Mouse (Mus musculus) CH12.LX (cell line): ENCODE measurements at regions not wholly inside any gene's neighbourhood (a gene's known extent, or its start where the extent isn't known, plus 50 kb on each side); places are given as distances from the start of the nearest gene placed in this dataset.

Experiments used
- DNase-seq: peaks from one replicate; pipeline ENCODE4 v3.0.0-alpha.2; 2013; ENCODE audit errors: extremely low read depth
- H3K27ac ChIP-seq: 2 replicates; pipeline ENCODE4 v1.5.1; 2012; ENCODE audit warnings: low read depth, mild to moderate bottlenecking, control low read depth, moderate library complexity; ENCODE audit not compliant: insufficient read depth
- H3K27me3 ChIP-seq: replicated peaks from 2 replicates; pipeline ENCODE3; 2012; ENCODE audit warnings: inconsistent platforms
- H3K36me3 ChIP-seq, 2 experiments: replicated peaks in 1 of 2; 2 replicates each; pipeline versions ENCODE3 to v1.6.1; 2012; ENCODE audit warnings: inconsistent platforms in 1 of 2, low read length in 1 of 2, mild to moderate bottlenecking in 1 of 2, mixed read lengths in 1 of 2, moderate library complexity in 1 of 2; ENCODE audit not compliant: control insufficient read depth in 1 of 2, insufficient read depth in 1 of 2
- H3K4me1 ChIP-seq, 2 experiments: 2 replicates each; pipeline ENCODE4 v1.6.1; 2012; ENCODE audit warnings: inconsistent platforms in 1 of 2, moderate library complexity in 1 of 2; ENCODE audit not compliant: insufficient read depth in 2 of 2, control insufficient read depth in 1 of 2
- H3K4me2 ChIP-seq: 2 replicates; pipeline ENCODE4 v1.6.1; 2012; ENCODE audit warnings: low read depth, mild to moderate bottlenecking, control low read depth; ENCODE audit not compliant: poor library complexity, insufficient read depth, severe bottlenecking
- H3K4me3 ChIP-seq, 3 experiments: fragments of 150-350 bp in 1 of 3; sonication (generic) in 1 of 3; replicated peaks in 1 of 3; 2 replicates each; pipeline versions ENCODE3 to v1.5.1; 2011 to 2012; ENCODE audit warnings: low read depth in 2 of 3, low read length in 2 of 3, mild to moderate bottlenecking in 2 of 3, moderate library complexity in 2 of 3, control low read depth in 1 of 3, improper control_type of control experiment in 1 of 3, inconsistent platforms in 1 of 3, mixed read lengths in 1 of 3; ENCODE audit not compliant: poor library complexity in 1 of 3
- H3K79me2 ChIP-seq: replicated peaks from 2 replicates; pipeline ENCODE4 v1.6.1; 2012; ENCODE audit warnings: mild to moderate bottlenecking, moderate library complexity; ENCODE audit not compliant: control insufficient read depth, poor library complexity, insufficient read depth, severe bottlenecking; ENCODE audit errors: extremely low read depth
- H3K9ac ChIP-seq: 2 replicates; pipeline ENCODE4 v1.6.1; 2012; ENCODE audit warnings: low read depth, mild to moderate bottlenecking, control low read depth, moderate library complexity; ENCODE audit not compliant: insufficient read depth
- H3K9me3 ChIP-seq: replicated peaks from 2 replicates; pipeline ENCODE3; 2012; ENCODE audit warnings: low read length, inconsistent platforms, mixed read lengths
- BHLHE40 ChIP-seq: IDR thresholded peaks from 2 replicates; pipeline ENCODE4 v1.6.1; 2011; ENCODE audit warnings: mild to moderate bottlenecking, low read depth, low read length, improper control_type of control experiment
- CHD1 ChIP-seq: IDR thresholded peaks from 2 replicates; pipeline ENCODE4 v1.6.1; 2012; ENCODE audit warnings: low read depth, low read length, improper control_type of control experiment, inconsistent platforms
- GABPA ChIP-seq: IDR thresholded peaks from 2 replicates; pipeline ENCODE4 v1.6.1; 2012; ENCODE audit warnings: low read depth, low read length, improper control_type of control experiment, inconsistent platforms; ENCODE audit not compliant: insufficient replicate concordance
- IRF4 ChIP-seq: IDR thresholded peaks from 2 replicates; pipeline ENCODE4 v1.6.1; 2014; ENCODE audit warnings: low read depth, mild to moderate bottlenecking, inconsistent platforms, low read length, improper control_type of control experiment
- JUN ChIP-seq: IDR thresholded peaks from 2 replicates; pipeline ENCODE4 v1.6.1; 2011; ENCODE audit warnings: low read depth, mild to moderate bottlenecking, low read length, improper control_type of control experiment, moderate library complexity; ENCODE audit not compliant: insufficient read depth
- KAT2A ChIP-seq: IDR thresholded peaks from 2 replicates; pipeline ENCODE4 v1.6.1; 2012; ENCODE audit warnings: low read length, improper control_type of control experiment, inconsistent platforms; ENCODE audit not compliant: insufficient replicate concordance
- MAFK ChIP-seq: IDR thresholded peaks from 2 replicates; pipeline ENCODE4 v1.6.1; 2011; ENCODE audit warnings: low read length, improper control_type of control experiment; ENCODE audit not compliant: insufficient replicate concordance
- MAX ChIP-seq: IDR thresholded peaks from 2 replicates; pipeline ENCODE4 v1.6.1; 2011; ENCODE audit warnings: low read length, improper control_type of control experiment
- MAZ ChIP-seq: IDR thresholded peaks from 2 replicates; pipeline ENCODE4 v1.6.1; 2012; ENCODE audit warnings: low read depth, mild to moderate bottlenecking, inconsistent platforms, low read length, improper control_type of control experiment, moderate library complexity
- MEF2A ChIP-seq: IDR thresholded peaks from 2 replicates; pipeline ENCODE4 v1.6.1; 2014; ENCODE audit warnings: low read depth, mild to moderate bottlenecking, inconsistent platforms, low read length, improper control_type of control experiment, borderline replicate concordance
- MXI1 ChIP-seq: IDR thresholded peaks from 2 replicates; pipeline ENCODE4 v1.6.1; 2011; ENCODE audit warnings: mild to moderate bottlenecking, low read depth, low read length, improper control_type of control experiment
- POLR2A ChIP-seq: IDR thresholded peaks from 2 replicates; pipeline ENCODE4 v1.6.1; 2011; ENCODE audit warnings: low read depth, mild to moderate bottlenecking, improper control_type of control experiment, low read length
- RCOR1 ChIP-seq: conservative IDR thresholded peaks from 2 replicates; pipeline ENCODE4 v1.6.1; 2012; ENCODE audit warnings: low read depth, mild to moderate bottlenecking, inconsistent platforms, low read length, improper control_type of control experiment
- TCF12 ChIP-seq: IDR thresholded peaks from 2 replicates; pipeline ENCODE4 v1.6.1; 2014; ENCODE audit warnings: low read depth, mild to moderate bottlenecking, inconsistent platforms, low read length, improper control_type of control experiment
- UBTF ChIP-seq: IDR thresholded peaks from 2 replicates; pipeline ENCODE4 v1.6.1; 2012; ENCODE audit warnings: low read depth, mild to moderate bottlenecking, inconsistent platforms, low read length, improper control_type of control experiment, moderate library complexity
- USF1 ChIP-seq: IDR thresholded peaks from 2 replicates; pipeline ENCODE4 v1.6.1; 2014; ENCODE audit warnings: low read depth, mild to moderate bottlenecking, inconsistent platforms, low read length, improper control_type of control experiment
- USF2 ChIP-seq: conservative IDR thresholded peaks from 2 replicates; pipeline ENCODE4 v1.6.1; 2011; ENCODE audit warnings: low read depth, low read length, improper control_type of control experiment
- ZKSCAN1 ChIP-seq: IDR thresholded peaks from 2 replicates; pipeline ENCODE4 v1.6.1; 2012; ENCODE audit warnings: low read depth, inconsistent platforms, low read length, improper control_type of control experiment, borderline replicate concordance
- dilution Hi-C: fragments of 300-500 bp; cut with MboI; formaldehyde crosslinking; loops from 2 replicates; pipeline ENCODE4 v1.14.3; 2020; ENCODE audit warnings: low sequenced_read_pairs; ENCODE audit not compliant: extremely low pct_unique_long_range_greater_than_20kb, extremely low pct_ligation_motif_present
- in situ Hi-C: fragments of 300-500 bp; cut with MboI; formaldehyde crosslinking; loops from 3 replicates; pipeline ENCODE4 v1.14.3; 2019; ENCODE audit warnings: low sequenced_read_pairs, low pct_ligation_motif_present, low pct_unique_long_range_greater_than_20kb, mixed read lengths

DNA sequence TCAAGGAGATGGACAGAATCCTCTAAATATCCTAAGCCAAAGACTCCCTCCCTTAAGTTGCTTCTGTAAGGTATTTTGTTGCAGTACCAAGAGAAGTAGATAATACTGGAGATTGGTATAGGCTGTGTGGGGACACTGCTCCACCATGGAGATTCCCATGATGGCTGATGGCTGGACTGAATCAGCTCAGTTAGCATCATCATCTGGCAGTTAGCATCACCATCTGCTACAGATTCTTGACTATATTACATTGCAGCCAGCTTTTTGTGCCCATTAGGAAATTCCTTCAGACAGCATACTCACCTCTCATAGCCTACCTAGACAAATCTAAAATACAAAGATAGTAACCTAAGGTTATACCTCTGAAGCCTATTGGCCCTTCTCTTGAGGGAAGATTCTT is 290.6 kb upstream of the Mctp2 start:
- no peak overlapping the region for H3K27ac ChIP-seq
- dilution Hi-C loops, result no loop called here
- no peaks in the 10 kb centered on the region for H3K4me1 ChIP-seq
- H3K79me2 ChIP-seq, result no peaks in the 10 kb centered on the region
- H3K36me3 ChIP-seq, result no peaks in the 10 kb centered on the region
- in situ Hi-C loops, result no loop called here
- no peak for TF ChIP-seq RCOR1
- no peak for TF ChIP-seq UBTF
- TF ChIP-seq ZKSCAN1, result no peak
- no peak for TF ChIP-seq MAX
- TF ChIP-seq USF2, result no peak
- TF ChIP-seq USF1, result no peak
- TF ChIP-seq BHLHE40, result no peak
- TF ChIP-seq MAZ, result no peak
- TF ChIP-seq POLR2A, result no peak
- no peak for TF ChIP-seq JUN
- no peak for TF ChIP-seq GABPA
- TF ChIP-seq MAFK, result no peak
- DNase-seq, result no peak
- no peak overlapping the region for H3K4me2 ChIP-seq
- no peak overlapping the region for H3K9ac ChIP-seq
- H3K4me3 ChIP-seq, result no peak overlapping the region
- no peaks in the 10 kb centered on the region for H3K27me3 ChIP-seq
- no peaks in the 10 kb centered on the region for H3K9me3 ChIP-seq

DNA sequence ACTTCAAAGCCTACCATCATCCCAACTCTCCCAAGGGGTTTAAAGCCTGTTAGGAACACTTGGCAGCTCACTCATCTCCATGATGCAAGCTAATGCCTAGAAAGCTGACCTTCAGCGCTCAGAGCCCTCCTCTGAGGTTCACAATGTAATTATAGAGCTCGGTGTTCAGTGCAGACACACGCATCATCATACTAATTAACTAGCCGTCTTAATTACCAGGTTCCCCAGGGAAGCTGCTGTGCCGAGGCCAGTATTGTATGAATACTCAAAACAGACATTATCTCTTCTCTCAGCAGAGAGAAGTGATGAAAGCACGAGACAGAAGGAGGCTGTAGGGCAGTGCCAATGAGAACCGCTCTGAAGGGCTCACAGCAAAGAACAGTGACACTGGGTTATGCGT is 295.5 kb upstream of the Mctp2 start:
- H3K9ac ChIP-seq, result no peak overlapping the region
- H3K36me3 ChIP-seq, result no peaks in the 10 kb centered on the region
- dilution Hi-C loops, result no loop called here
- no peak overlapping the region for H3K4me3 ChIP-seq
- no peaks in the 10 kb centered on the region for H3K79me2 ChIP-seq
- H3K27ac ChIP-seq, result no peak overlapping the region
- no peaks in the 10 kb centered on the region for H3K27me3 ChIP-seq
- no peak for TF ChIP-seq BHLHE40
- no peak for TF ChIP-seq USF1
- TF ChIP-seq GABPA, result no peak
- TF ChIP-seq MAX, result no peak
- TF ChIP-seq MAZ, result no peak
- TF ChIP-seq IRF4, result no peak
- no peak for TF ChIP-seq MAFK
- no peak for TF ChIP-seq JUN
- no peak for TF ChIP-seq TCF12
- TF ChIP-seq POLR2A, result no peak
- no peak for TF ChIP-seq RCOR1
- no peak for TF ChIP-seq MXI1
- TF ChIP-seq CHD1, result no peak
- TF ChIP-seq KAT2A, result no peak
- no peak for TF ChIP-seq MEF2A
- TF ChIP-seq ZKSCAN1, result no peak
- H3K9me3 ChIP-seq, result no peaks in the 10 kb centered on the region
- DNase-seq, result no peak
- no peak overlapping the region for H3K4me2 ChIP-seq
- in situ Hi-C loops, result no loop called here
- no peaks in the 10 kb centered on the region for H3K4me1 ChIP-seq
